Mouse (Mus musculus): Measurements from ENCODE around the gene C530008M17Rik.

GRCm38 (mm10) chr5:76668118-76668517, 11.8 kb downstream of the C530008M17Rik start:
- no peak for TF ChIP-seq CTCF (conservative IDR thresholded peaks at IDR 0.05; ENCODE audit: low read length)
- no peak for TF ChIP-seq NANOG (IDR thresholded peaks at IDR 0.05; ENCODE audit: borderline replicate concordance, low read length)
- no peak for TF ChIP-seq POU5F1 (IDR thresholded peaks at IDR 0.05; ENCODE audit: borderline replicate concordance, low read length)

All from E14TG2a.4 (cell line).